Mouse (Mus musculus) kidney, adult 2 months (tissue): Measurements from ENCODE around the gene Rpp25. TPM values are rescaled to one million over a fixed set of nuclear protein-coding genes. Genes with fewer than 3 reads are reported as not detected.

Experiments
- DNase-seq: peaks from one replicate; pipeline ENCODE4 v3.0.0; 2021
- H3K27ac ChIP-seq: fragments of 200-500 bp; 2 replicates; pipeline ENCODE4 v1.5.1; 2012; ENCODE audit warnings: low read depth, low read length, control low read depth, inconsistent platforms; ENCODE audit not compliant: insufficient read depth
- H3K27me3 ChIP-seq: fragments of 200-500 bp; replicated peaks from 2 replicates; pipeline ENCODE4 v1.6.1; 2012; ENCODE audit warnings: mild to moderate bottlenecking, moderate library complexity, low read length, inconsistent platforms; ENCODE audit not compliant: control insufficient read depth, insufficient read depth
- H3K36me3 ChIP-seq: fragments of 200-500 bp; 2 replicates; pipeline ENCODE4 v1.6.1; 2012; ENCODE audit warnings: mild to moderate bottlenecking, moderate library complexity, low read length, inconsistent platforms; ENCODE audit not compliant: control insufficient read depth, insufficient read depth
- H3K4me1 ChIP-seq: fragments of 200-500 bp; 2 replicates; pipeline ENCODE4 v1.6.1; 2011; ENCODE audit warnings: low read length; ENCODE audit not compliant: control insufficient read depth, insufficient read depth
- H3K4me3 ChIP-seq: fragments of 200-500 bp; 2 replicates; pipeline ENCODE4 v1.5.1; 2011; ENCODE audit warnings: mild to moderate bottlenecking, low read depth, low read length, control low read depth; ENCODE audit not compliant: insufficient read depth
- CTCF ChIP-seq: fragments of 200-500 bp; conservative IDR thresholded peaks from 2 replicates; pipeline ENCODE4 v1.5.1; 2011; ENCODE audit warnings: low read depth, mild to moderate bottlenecking, control low read depth, low read length, moderate library complexity, mixed read lengths; ENCODE audit not compliant: insufficient read depth, insufficient read length
- POLR2A ChIP-seq: fragments of 200-500 bp; IDR thresholded peaks from one replicate; pipeline ENCODE4 v1.6.1; 2011; ENCODE audit warnings: low read depth, low read length, control low read depth
- WGBS: fragments of 180-500 bp; shearing (Covaris S2); methylation state at CpG from one replicate; pipeline ENCODE4 v1.1.7; 2018; 5-methylcytosine and 5-hydroxymethylcytosine counted together
- polyA plus RNA-seq: library from polyadenylated mRNA; depleted of rRNA; stranded (reverse); fragments of >200 nt; gene quantifications from 2 replicates; pipeline ENCODE4 v1.2.3, GENCODE M21; 2012; rRNA removed

The Rpp25 gene
- 0.36 and 0.94 TPM in 2 replicates for polyA plus RNA-seq

DNA sequence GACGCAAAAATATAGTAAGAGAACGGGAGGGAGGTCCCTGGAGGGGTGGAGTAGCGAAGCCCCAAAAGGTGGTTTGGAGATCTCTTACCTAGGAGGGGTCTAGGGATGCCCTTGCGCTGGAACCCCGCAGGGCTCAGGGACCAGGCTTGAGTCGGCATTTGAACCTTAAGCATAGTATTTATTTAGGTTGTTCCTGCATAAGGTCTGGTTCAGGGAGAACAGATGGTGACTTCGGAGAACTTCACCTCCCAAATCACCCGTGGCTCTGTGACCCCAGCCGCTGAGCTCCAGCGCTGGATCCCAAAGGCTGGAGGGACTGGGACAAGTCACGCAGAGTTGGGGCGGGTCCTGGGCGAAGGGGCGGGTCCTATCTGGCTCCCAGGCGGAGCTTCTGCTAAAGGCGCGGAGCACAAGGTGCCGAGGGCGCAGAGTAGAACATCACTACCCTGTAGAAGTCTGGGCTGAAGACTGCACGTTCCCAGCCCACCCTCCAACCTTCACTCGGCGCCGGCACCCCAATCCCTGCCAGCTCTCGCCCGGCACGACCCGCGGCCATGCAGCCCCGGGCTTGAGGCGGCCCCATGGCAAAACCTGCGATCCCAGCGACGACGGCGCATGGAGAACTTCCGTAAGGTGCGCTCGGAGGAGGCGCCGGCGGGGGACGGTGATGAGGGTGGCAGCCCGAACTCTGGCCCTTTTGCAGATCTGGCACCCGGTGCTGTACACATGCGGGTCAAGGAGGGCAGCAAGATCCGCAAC lies at the start of gene Rpp25:
TSS of gene Rpp25 (plus strand) at position 405 of the 759 bp plus-strand sequence.
- DNase-seq, result peak; percentile 73
- Histone ChIP-seq H3K27me3 (no peaks in the 10 kb centered on the region; the same call in 1 of the 2 replicates), H3K36me3 (no peaks in the 10 kb centered on the region), H3K4me3 (peak within 1 kb of the TSS; percentile 3), H3K4me1 (peaks cover 3% of the 10 kb centered on the region; the same call in 1 of the 2 replicates), H3K27ac (no peak within 1 kb of the TSS)
- TF ChIP-seq POLR2A (no peak), CTCF (no peak)
- 2% methylated on average over 46 of the region's 46 CpGs for WGBS

DNA sequence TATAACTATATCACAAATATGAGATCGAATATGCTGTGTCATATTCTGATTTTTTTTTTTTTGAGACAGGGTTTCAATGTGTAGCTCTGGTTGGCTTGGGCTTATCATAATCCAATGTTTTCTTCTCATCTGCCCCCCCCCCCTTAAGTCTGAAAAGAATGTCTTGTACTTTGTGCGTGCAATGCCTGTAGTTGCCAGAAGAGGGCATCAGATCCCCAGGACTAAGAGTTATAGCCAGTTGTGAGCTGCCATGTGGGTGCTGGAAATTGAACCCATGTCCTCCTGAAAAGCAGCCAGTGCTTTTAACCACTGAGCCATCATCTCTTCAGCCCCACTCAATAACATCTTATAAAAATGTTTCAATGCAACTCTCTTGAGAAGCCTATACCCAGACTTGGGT lies 44.1 kb upstream of the Rpp25 start:
- TF ChIP-seq CTCF, result no peak
- no peak for TF ChIP-seq POLR2A
- H3K27ac ChIP-seq, result no peak overlapping the region
- no peaks in the 10 kb centered on the region for H3K36me3 ChIP-seq
- H3K27me3 ChIP-seq, result no peaks in the 10 kb centered on the region
- WGBS, result 97% methylated on average over 2 of the region's 2 CpGs
- no peaks in the 10 kb centered on the region for H3K4me1 ChIP-seq
- no peak for DNase-seq
- no peak overlapping the region for H3K4me3 ChIP-seq

DNA sequence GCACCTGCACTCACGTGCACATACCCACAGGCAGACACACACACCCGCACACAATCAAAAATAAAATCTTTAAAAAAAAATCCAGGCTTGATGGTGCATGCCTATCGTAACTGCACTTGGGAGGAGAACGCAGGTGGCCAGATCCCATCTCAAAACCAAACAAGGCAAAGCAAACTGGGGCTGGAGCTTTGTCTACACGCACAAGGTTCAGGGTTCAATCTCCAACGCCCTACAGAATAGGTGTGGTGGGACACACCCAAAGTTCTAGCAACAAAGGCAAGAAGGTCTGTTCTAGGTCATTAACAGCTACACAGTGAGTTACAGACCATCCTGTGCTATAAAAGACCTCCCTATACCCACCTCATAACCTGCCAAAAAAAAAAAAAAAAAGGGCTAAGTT lies 41.0 kb upstream of the Rpp25 start:
- Histone ChIP-seq H3K36me3 (no peaks in the 10 kb centered on the region), H3K27me3 (no peaks in the 10 kb centered on the region), H3K4me1 (0 out of 2 replicates have a peak, but pooled peaks cover 4% of the 10 kb centered on the region), H3K4me3 (no peak overlapping the region), H3K27ac (no peak overlapping the region)
- WGBS, result 68% methylated on average over 6 of the region's 6 CpGs
- no peak for DNase-seq
- TF ChIP-seq CTCF (no peak), POLR2A (no peak)

DNA sequence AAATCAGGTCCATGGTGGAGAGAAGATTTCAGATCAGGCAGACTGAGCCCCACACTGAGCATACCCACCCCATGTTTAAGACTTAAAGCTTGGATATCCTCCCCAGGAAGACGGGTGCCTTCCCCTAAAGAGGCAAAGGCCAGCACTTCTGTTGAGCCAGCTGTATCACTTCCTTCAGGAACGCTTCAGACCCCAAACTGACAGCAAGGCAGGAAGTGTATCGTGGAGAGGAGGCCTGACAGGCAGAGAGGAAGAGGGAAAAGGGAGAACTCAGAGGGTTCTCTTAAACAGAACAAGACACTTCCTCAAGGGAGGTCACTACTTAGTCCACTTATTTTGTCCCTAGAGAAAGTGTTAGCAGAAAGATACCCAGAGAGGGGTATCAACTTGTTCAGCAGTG lies 37.7 kb upstream of the Rpp25 start:
- Histone ChIP-seq H3K4me3 (no peak overlapping the region), H3K36me3 (no peaks in the 10 kb centered on the region), H3K27ac (no peak overlapping the region), H3K27me3 (no peaks in the 10 kb centered on the region), H3K4me1 (0 out of 2 replicates have a peak, but pooled peaks cover 4% of the 10 kb centered on the region)
- no peak for TF ChIP-seq POLR2A
- TF ChIP-seq CTCF, result no peak
- WGBS, result 34% methylated on average over 3 of the region's 3 CpGs
- no peak for DNase-seq

DNA sequence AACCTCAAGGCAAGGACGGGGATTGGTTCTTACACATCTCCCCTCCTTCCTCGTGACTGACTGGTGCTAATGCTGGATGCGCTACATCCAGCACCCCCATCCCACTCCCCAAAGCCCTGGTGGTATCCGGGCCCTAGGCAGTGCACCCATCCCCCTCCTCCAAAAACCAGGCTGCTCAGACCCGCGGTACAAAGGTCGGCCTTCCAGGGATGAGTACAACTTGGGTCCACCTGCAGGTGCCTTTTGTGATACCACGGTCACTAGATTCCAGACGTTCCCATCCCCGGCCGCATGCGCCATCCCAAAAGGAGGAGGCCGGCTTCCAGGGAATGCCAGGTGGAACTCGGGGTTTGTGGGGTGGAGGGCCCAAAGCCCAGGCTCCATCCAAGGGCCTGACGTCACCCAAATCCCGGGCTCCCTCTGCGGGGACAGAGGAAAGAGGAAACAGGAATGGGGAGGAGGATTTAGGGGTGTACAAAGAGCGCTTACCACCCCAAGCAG lies 36.5 kb upstream of the Rpp25 start:
- H3K27ac ChIP-seq, result no peak overlapping the region
- 2% methylated on average over 18 of the region's 18 CpGs for WGBS
- H3K27me3 ChIP-seq, result no peaks in the 10 kb centered on the region
- H3K36me3 ChIP-seq, result no peaks in the 10 kb centered on the region
- TF ChIP-seq POLR2A, result no peak
- no peak for TF ChIP-seq CTCF
- H3K4me1 ChIP-seq, result 0 out of 2 replicates have a peak, but pooled peaks cover 4% of the 10 kb centered on the region
- peak overlapping the region; percentile 77 for H3K4me3 ChIP-seq
- peak; percentile 59 for DNase-seq

DNA sequence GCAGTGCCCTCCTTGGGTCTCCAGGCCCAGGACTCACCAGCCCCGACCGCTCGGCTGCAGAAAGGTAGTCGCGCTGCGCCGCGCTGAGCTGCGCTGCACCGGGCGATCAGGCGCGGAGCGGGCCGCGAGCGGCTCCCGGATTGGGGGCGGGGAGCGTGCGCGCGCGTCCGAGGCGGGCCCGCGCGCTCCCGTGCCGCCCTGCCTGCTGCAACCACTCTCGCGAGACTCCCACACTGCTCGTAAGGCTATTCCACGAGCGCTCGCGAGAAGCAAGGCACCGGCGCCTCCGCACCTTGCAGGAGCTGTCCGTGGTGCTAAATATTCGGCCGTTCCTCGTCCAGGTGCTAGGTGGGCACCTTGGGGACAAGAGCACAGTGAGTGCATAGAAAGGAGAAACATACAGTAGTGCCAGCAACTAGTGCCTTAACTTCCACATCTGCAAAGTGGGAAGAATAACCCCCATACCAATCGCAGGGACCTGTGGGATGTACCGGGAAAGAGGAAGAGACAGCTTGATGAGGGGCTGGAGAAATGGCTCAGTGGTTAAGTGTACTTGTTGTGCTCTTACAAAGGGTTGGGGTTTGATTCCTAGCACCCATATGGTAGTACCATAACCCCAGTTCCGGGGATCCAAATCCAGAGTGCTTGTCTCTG lies 35.8 kb upstream of the Rpp25 start, which contains the start of gene Scamp5:
TSS of gene Scamp5 (minus strand) at position 165 of the 654 bp plus-strand sequence.
- 2% methylated on average over 48 of the region's 48 CpGs for WGBS
- H3K4me3 ChIP-seq, result peak within 1 kb of the TSS; percentile 77
- TF ChIP-seq CTCF (no peak), POLR2A (no peak)
- DNase-seq, result peak; percentile 95
- H3K36me3 ChIP-seq, result no peaks in the 10 kb centered on the region
- 0 out of 2 replicates have a peak, but pooled peaks cover 4% of the 10 kb centered on the region for H3K4me1 ChIP-seq
- H3K27ac ChIP-seq, result peak within 1 kb of the TSS; percentile 21; the same call in 1 of the 2 replicates
- no peaks in the 10 kb centered on the region for H3K27me3 ChIP-seq

DNA sequence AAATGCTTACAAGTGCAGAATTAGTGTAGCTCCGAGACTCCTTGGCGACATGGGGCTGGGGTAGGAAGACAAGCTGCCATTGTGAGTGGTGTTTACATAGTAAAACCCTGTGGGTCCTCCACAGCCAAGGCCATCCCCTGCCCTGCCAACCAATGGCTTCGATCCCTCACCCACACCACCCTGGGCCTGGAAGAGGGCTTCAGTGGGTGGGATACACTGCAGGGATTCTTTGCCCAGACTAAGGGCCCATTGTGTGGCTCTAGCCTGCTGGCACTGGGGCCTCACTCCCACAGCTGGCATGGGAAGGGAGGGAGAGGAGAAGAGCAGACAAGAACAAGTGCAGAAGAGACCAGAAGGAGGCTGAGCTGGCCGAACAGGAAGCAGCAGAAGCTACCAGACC lies 34.9 kb upstream of the Rpp25 start:
- no peak for DNase-seq
- TF ChIP-seq CTCF, result no peak
- TF ChIP-seq POLR2A, result no peak
- Histone ChIP-seq H3K4me1 (0 out of 2 replicates have a peak, but pooled peaks cover 4% of the 10 kb centered on the region), H3K27ac (no peak overlapping the region), H3K4me3 (no peak overlapping the region), H3K36me3 (no peaks in the 10 kb centered on the region), H3K27me3 (no peaks in the 10 kb centered on the region)
- 78% methylated on average over 4 of the region's 4 CpGs for whole genome bisulfite sequencing
